Mouse (Mus musculus): Measurements from ENCODE around the gene Nradd. TPM values are rescaled to one million over a fixed set of nuclear protein-coding genes. Genes with fewer than 3 reads are reported as not detected.

Nradd gene
- total RNA-seq, 2 experiments from 2014 or later = 11.0 to 14.0 TPM

GRCm38 (mm10) chr9:110620685-110621084 lies 3.6 kb downstream of the Nradd start:
- DNase-seq (ENCODE audit: low spot score in 2 of 2) = no peak

- no peak for DNase-seq (ENCODE audit: low spot score in 2 of 2)
Measured at GRCm38 (mm10) chr9:110620180-110620579, 4.1 kb downstream of the Nradd start.

- no peak for DNase-seq (ENCODE audit: low spot score in 2 of 2)
Measured at GRCm38 (mm10) chr9:110617081-110617480, 7.2 kb downstream of the Nradd start.

- DNase-seq (ENCODE audit: low spot score in 2 of 2) = no peak
Measured at GRCm38 (mm10) chr9:110611471-110611870, 12.8 kb downstream of the Nradd start.

GRCm38 (mm10) chr9:110583521-110583920 lies 40.7 kb downstream of the Nradd start:
- no peak for DNase-seq (ENCODE audit: low spot score in 2 of 2)

GRCm38 (mm10) chr9:110582161-110582560 lies 42.1 kb downstream of the Nradd start:
- DNase-seq (ENCODE audit: low spot score in 2 of 2) = no peak

Small RNA genes lying within 50 kb of the gene (microRNA-seq; reads per million reads assigned to microRNA genes)
- gene Mir8107 (ENCODE audit: borderline number of aligned reads in 2 of 2) = 0 to 1.2 reads per million in 2 experiments

Other genes starting within 250 kb of the Nradd start
- 10 to 100 TPM; 67.2 to 70.7 TPM for gene Ptpn23, start 216.2 kb downstream of the Nradd start, total RNA-seq (2021)
- gene Ngp, start 204.7 kb downstream of the Nradd start, total RNA-seq (2021) = not detected
- gene Klhl18, start 147.8 kb downstream of the Nradd start, total RNA-seq (2021) = 10 to 100 TPM; 12.8 to 15.3 TPM
- 1 to 10 TPM; 1.4 to 1.8 TPM for gene Kif9, start 147.5 kb downstream of the Nradd start, total RNA-seq (2021)
- 10 to 100 TPM; 52.4 to 65.0 TPM for gene Setd2, start 91.9 kb downstream of the Nradd start, total RNA-seq (2021)
- gene Nbeal2, start 29.7 kb upstream of the Nradd start, total RNA-seq (2021) = 1 to 10 TPM; 8.5 to 9.8 TPM
- gene Ccdc12, start 32.1 kb upstream of the Nradd start, total RNA-seq (2021) = 10 to 100 TPM; 49.6 to 52.2 TPM
- gene Myl3, start 117.4 kb upstream of the Nradd start, total RNA-seq (2021) = 1 to 10 TPM in 1 of 2 experiments, under 1 TPM in 1; 0.93 to 4.1 TPM
- 10 to 100 TPM; 11.3 to 34.2 TPM for gene Pth1r, start 122.7 kb upstream of the Nradd start, total RNA-seq (2021)
- not detected for gene Prss42, start 173.7 kb upstream of the Nradd start, total RNA-seq (2021)
- not detected for gene Prss44, start 189.5 kb upstream of the Nradd start, total RNA-seq (2021)
- not detected for gene Prss43, start 202.2 kb upstream of the Nradd start, total RNA-seq (2021)
- gene Prss45, start 210.1 kb upstream of the Nradd start, total RNA-seq (2021) = not detected
- not detected for gene Prss46, start 220.1 kb upstream of the Nradd start, total RNA-seq (2021)
- not detected for gene Prss50, start 233.5 kb upstream of the Nradd start, total RNA-seq (2021)

All from adrenal gland, adult 18-20 months (tissue).